Mouse (Mus musculus) heart, embryonic 11.5 days (tissue): ENCODE measurements around the gene Bcorl1. TPM values are rescaled to one million over a fixed set of nuclear protein-coding genes. Genes with fewer than 3 reads are reported as not detected.

Source experiments
- ATAC-seq: fragments of 200-750 bp; cut with Nextera tagmentation; replicated peaks from 2 replicates; pipeline ENCODE4 v1.8.0; 2017; ENCODE audit warnings: moderate library complexity; ENCODE audit not compliant: insufficient number of reproducible peaks, low FRiP score, low TSS enrichment
- H3K27ac ChIP-seq: fragments of 300-500 bp; sonication (generic); 2 replicates; pipeline ENCODE4 v1.5.1; 2014; ENCODE audit warnings: mild to moderate bottlenecking, low read depth, low read length
- H3K27me3 ChIP-seq: fragments of 300-500 bp; sonication (generic); 2 replicates; pipeline ENCODE4 v1.6.1; 2014; ENCODE audit warnings: mild to moderate bottlenecking, low read length, mixed read lengths; ENCODE audit not compliant: control insufficient read depth, insufficient read depth
- H3K36me3 ChIP-seq: fragments of 300-500 bp; sonication (generic); 2 replicates; pipeline ENCODE4 v1.6.1; 2014; ENCODE audit warnings: mild to moderate bottlenecking, low read length, moderate library complexity, mixed read lengths; ENCODE audit not compliant: control insufficient read depth, insufficient read depth
- H3K4me1 ChIP-seq: fragments of 300-500 bp; sonication (generic); 2 replicates; pipeline ENCODE4 v1.6.1; 2014; ENCODE audit warnings: low read length; ENCODE audit not compliant: control insufficient read depth, insufficient read depth
- H3K4me2 ChIP-seq: fragments of 300-500 bp; sonication (generic); 2 replicates; pipeline ENCODE4 v1.6.1; 2014; ENCODE audit warnings: mild to moderate bottlenecking, moderate library complexity
- H3K4me3 ChIP-seq: fragments of 300-500 bp; sonication (generic); 2 replicates; pipeline ENCODE4 v1.5.1; 2014; ENCODE audit warnings: low read depth, low read length
- H3K9ac ChIP-seq: fragments of 300-500 bp; sonication (generic); 2 replicates; pipeline ENCODE4 v1.6.1; 2014; ENCODE audit warnings: mild to moderate bottlenecking, low read depth, low read length, moderate library complexity
- H3K9me3 ChIP-seq: fragments of 300-500 bp; sonication (generic); replicated peaks from 2 replicates; pipeline ENCODE4 v1.6.1; 2016; ENCODE audit warnings: low read length; ENCODE audit not compliant: control insufficient read depth
- WGBS: fragments of 180-500 bp; shearing (Covaris S2); extraction: QIAGEN DNeasy Blood & Tissue Kit; methylation state at CpG from one replicate; pipeline ENCODE4 v1.1.7; 2014; ENCODE audit not compliant: insufficient replicate concordance; 5-methylcytosine and 5-hydroxymethylcytosine counted together
- polyA plus RNA-seq: library from polyadenylated mRNA; unstranded; fragments of >200 nt; fragmentation: Nextera tagmentation; extraction: Ambion mirVana; gene quantifications from 2 replicates; pipeline ENCODE4 v1.2.1, GENCODE M21; 2014

Gene Bcorl1
- polyA plus RNA-seq, result 4.7 and 6.6 TPM in 2 replicates

DNA sequence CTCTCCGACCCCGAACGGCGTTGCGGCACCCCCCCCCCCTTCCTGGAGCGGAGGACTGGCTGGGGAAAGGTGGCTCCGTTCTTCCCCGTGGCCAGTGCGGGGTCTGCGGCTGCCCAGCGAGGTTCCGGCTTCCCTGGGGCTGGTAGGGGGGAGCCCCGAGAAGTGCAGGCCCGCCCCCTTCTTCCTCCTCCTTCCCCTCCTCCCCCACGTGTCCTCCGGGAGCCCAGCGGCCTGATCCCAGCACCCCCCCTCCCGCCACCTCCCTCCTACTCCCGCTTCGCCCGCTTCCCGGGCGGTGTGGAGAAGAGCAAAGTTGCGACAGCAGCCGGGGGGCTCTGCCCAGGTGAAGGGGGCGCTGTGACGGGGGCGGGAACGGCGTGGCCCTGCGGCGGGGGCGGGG is at the start of gene Bcorl1:
TSS of gene Bcorl1 (plus strand) at position 218 of the 400 bp plus-strand sequence.
- peaks cover 15% of the 10 kb centered on the region for H3K27me3 ChIP-seq
- WGBS, result 8% methylated on average over 22 of the region's 33 CpGs
- 0 out of 2 replicates have a peak, but pooled peaks have one; percentile 15 for ATAC-seq
- no peaks in the 10 kb centered on the region for H3K36me3 ChIP-seq
- peak within 1 kb of the TSS; percentile 82 for H3K4me2 ChIP-seq
- H3K9me3 ChIP-seq, result no peaks in the 10 kb centered on the region
- H3K4me1 ChIP-seq, result no peaks in the 10 kb centered on the region
- peak within 1 kb of the TSS; percentile 68 for H3K9ac ChIP-seq
- H3K27ac ChIP-seq, result peak within 1 kb of the TSS; percentile 35; the same call in 1 of the 2 replicates
- H3K4me3 ChIP-seq, result peak within 1 kb of the TSS; percentile 59

DNA sequence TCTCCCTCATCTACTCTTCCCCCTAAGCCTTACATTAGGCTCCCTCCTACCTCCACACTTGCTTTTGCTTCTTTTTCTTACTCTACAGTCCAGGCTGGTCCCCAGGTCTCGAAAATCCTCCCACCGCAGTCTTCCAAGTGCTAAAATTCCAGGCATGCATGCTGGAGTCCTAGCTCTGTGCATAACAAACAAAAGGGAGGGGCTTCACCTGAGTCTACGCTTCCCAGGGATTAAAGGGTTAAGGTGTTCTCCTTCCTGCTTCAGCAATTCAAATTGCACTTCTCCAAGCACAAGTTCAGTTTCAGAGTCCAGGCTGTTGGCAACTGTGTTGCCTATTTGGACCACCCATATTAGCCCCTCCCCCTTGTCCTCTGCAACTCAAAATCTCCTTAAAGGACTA is 49.7 kb upstream of the Bcorl1 start:
- Histone ChIP-seq H3K4me1 (no peaks in the 10 kb centered on the region), H3K27me3 (peaks cover 3% of the 10 kb centered on the region), H3K4me2 (no peak overlapping the region), H3K27ac (no peak overlapping the region), H3K36me3 (no peaks in the 10 kb centered on the region), H3K9ac (no peak overlapping the region), H3K4me3 (no peak overlapping the region), H3K9me3 (no peaks in the 10 kb centered on the region)
- no peak for ATAC-seq
- WGBS, result 22% methylated on average over 3 of the region's 3 CpGs

DNA sequence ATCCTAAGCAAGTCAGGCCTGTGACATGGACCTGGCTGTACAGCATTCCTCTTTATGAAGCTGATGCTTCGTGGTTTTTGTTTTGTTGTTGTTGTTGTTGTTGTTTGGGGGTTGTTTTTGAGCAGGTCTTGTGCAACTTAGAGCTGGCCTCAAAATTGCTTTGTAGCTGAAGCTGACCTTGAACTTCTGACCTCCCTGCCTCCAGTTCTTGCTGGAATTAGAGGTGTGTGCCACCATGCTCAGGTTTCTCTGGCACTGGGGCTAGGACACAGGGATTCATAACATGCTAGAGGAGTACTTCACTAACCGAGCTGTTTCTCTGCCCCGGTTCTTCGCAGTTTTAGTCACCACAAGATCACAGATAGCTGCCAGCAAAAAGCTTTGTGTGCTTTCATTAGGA is 35.8 kb upstream of the Bcorl1 start:
- Histone ChIP-seq H3K4me2 (no peak overlapping the region), H3K27ac (no peak overlapping the region), H3K9me3 (no peaks in the 10 kb centered on the region), H3K36me3 (no peaks in the 10 kb centered on the region), H3K4me3 (no peak overlapping the region), H3K9ac (no peak overlapping the region), H3K27me3 (peaks cover 4% of the 10 kb centered on the region; the same call in 1 of the 2 replicates), H3K4me1 (no peaks in the 10 kb centered on the region)
- no peak for ATAC-seq
- WGBS, result 74% methylated on average over 4 of the region's 4 CpGs

DNA sequence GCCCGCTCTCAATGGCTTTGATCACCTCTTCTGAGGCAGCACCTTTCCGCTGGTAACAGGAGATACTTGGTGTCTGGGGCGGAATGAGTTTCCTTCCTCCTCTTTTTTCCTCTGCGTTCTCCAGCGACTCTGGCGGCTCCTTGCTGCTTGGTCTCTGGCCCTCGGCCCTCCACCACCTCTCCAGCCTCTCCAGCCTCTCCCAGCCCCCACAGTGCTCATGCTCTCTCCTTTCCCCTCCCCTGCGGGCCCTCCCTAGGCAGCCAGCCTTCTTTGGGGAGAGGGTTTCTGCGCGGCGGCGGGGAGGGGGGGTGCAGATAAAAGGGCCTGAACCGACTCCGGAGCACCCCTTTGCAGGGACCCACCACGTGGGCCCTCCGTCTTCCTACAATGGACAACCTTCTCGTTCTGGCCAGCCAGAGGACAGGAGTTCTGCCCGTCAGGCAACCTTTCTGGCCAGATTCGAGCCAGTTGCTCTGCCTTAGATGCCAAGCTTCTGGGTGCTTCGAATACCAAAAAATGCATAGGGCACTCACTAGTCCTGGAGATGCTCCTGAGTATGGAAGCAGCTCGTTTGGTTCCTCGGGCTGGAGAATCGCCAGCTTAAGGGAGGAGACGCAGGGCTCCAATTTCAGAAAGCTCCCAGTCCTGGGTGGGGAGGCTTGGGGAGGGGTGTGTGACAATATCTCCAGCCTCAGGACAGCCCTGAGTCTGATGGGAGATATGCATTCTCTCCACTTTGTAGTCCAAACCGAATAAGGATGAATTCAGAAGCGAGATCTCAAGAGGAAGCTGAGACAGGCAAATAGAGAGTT is 30.2 kb upstream of the Bcorl1 start:
- Histone ChIP-seq H3K27me3 (peaks cover 10% of the 10 kb centered on the region), H3K9ac (peak overlapping the region; percentile 46; the same call in 1 of the 2 replicates), H3K4me1 (no peaks in the 10 kb centered on the region), H3K27ac (no peak overlapping the region), H3K4me3 (peak overlapping the region; percentile 34), H3K4me2 (peak overlapping the region; percentile 63), H3K9me3 (no peaks in the 10 kb centered on the region), H3K36me3 (no peaks in the 10 kb centered on the region)
- peak; percentile 50; the same call in 1 of the 2 replicates for ATAC-seq
- WGBS, result 12% methylated on average over 26 of the region's 26 CpGs

DNA sequence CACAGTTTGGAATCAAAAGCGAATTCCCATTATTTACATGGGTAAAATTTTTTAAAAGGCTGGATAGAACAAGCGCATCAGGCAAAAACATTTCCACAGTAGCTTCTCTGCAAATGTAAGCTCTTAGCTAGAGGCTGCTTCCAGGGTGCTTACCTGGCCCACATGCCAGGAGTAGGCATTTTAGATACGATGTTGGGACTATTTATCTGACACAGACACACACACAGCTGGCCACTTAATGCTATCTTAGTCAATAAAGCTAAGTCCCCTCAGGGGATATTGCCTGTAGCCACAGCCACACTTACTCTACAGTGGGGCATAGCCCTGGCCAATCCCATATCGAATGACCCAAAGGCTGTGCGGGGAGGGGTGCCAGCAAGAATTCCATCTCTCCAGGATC is 29.4 kb upstream of the Bcorl1 start:
- Histone ChIP-seq H3K9ac (no peak overlapping the region), H3K27me3 (peaks cover 10% of the 10 kb centered on the region), H3K9me3 (no peaks in the 10 kb centered on the region), H3K4me1 (no peaks in the 10 kb centered on the region), H3K36me3 (no peaks in the 10 kb centered on the region), H3K4me2 (no peak overlapping the region), H3K27ac (no peak overlapping the region), H3K4me3 (no peak overlapping the region)
- WGBS, result 71% methylated on average over 5 of the region's 5 CpGs
- no peak for ATAC-seq

DNA sequence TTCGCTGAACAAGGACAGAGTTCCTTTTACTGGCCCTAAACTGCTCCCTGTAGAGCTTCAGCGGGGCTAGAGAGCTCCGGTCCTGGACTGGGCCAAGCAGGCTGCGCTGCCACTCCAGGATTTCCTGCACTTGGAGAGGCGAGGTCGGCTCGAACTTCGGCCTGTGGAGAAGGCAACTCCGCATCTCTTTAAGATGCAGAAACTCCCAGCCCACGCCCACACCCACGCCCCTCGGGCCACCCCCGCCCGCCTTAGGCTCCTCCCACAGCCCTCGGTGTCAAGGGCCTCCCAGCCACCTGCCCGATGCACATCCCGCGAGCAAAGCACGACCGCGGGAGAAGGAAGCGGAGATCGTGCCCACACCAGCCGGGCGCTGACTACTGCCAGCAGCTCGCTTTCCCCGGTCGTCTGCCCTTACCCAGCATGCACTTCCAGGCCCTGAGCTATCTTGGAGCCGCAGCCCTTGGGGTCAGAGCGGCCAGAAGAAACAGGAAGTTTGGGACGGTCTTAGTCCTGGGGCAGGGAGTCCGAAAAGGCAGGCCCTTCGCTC is 26.6 kb upstream of the Bcorl1 start:
- peak overlapping the region; percentile 39 for H3K4me3 ChIP-seq
- H3K27ac ChIP-seq, result no peak overlapping the region
- WGBS, result 9% methylated on average over 30 of the region's 33 CpGs
- H3K9me3 ChIP-seq, result no peaks in the 10 kb centered on the region
- peak overlapping the region; percentile 39; the same call in 1 of the 2 replicates for H3K9ac ChIP-seq
- no peaks in the 10 kb centered on the region for H3K36me3 ChIP-seq
- peak; percentile 83 for ATAC-seq
- peaks cover 16% of the 10 kb centered on the region for H3K27me3 ChIP-seq
- no peaks in the 10 kb centered on the region for H3K4me1 ChIP-seq
- H3K4me2 ChIP-seq, result peak overlapping the region; percentile 60

DNA sequence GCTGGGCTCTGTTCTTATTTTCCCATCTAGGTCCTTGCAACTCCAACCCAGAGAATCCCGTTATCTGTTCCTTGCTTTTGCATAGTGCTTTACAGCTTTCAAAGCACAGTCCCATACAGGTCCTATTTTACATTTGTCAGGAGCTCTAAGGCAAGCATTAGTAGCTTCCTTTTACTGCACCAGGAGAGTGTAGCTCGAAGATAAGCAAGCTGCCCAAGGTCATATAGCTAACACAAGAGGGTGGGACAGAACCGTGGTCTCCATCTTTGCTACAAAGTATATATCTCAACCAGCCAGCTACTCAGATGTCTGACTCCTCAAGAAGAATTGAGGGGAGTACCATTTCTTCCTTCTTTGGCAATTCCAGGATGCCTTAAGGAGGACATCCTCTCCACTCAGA is 23.7 kb upstream of the Bcorl1 start:
- H3K9me3 ChIP-seq, result no peaks in the 10 kb centered on the region
- ATAC-seq, result no peak
- no peaks in the 10 kb centered on the region for H3K4me1 ChIP-seq
- no peak overlapping the region for H3K4me2 ChIP-seq
- no peak overlapping the region for H3K27ac ChIP-seq
- 36% methylated on average over 3 of the region's 3 CpGs for WGBS
- peaks cover 6% of the 10 kb centered on the region for H3K27me3 ChIP-seq
- no peak overlapping the region for H3K9ac ChIP-seq
- no peaks in the 10 kb centered on the region for H3K36me3 ChIP-seq
- no peak overlapping the region for H3K4me3 ChIP-seq

DNA sequence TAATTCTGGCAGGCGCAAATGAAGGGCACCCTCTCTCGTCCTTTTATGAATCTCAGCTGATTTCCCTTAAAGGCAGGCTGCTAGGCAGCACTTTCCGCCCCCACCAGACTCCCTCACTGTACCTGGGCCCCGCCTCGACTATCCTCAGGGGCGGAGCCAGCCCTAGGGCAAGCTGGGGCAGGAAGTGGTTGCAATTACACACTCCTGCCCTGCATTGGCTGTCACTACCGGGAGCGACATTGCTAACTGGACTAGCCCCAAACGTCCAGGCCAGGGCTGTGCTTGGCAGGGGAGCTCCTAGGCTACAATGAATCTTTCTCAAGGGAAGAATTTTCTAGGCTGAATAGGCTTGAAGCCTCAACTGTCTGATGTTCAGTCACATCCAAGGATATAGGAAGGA is 23.0 kb upstream of the Bcorl1 start:
- no peak overlapping the region for H3K4me2 ChIP-seq
- 20% methylated on average over 9 of the region's 9 CpGs for WGBS
- peaks cover 6% of the 10 kb centered on the region for H3K27me3 ChIP-seq
- no peaks in the 10 kb centered on the region for H3K36me3 ChIP-seq
- no peak overlapping the region for H3K4me3 ChIP-seq
- no peak overlapping the region for H3K9ac ChIP-seq
- no peak for ATAC-seq
- H3K4me1 ChIP-seq, result no peaks in the 10 kb centered on the region
- H3K27ac ChIP-seq, result no peak overlapping the region
- H3K9me3 ChIP-seq, result no peaks in the 10 kb centered on the region
